Mouse (Mus musculus) midbrain, embryonic 16.5 days (tissue): ENCODE measurements at regions not wholly inside any gene's neighbourhood (a gene's known extent, or its start where the extent isn't known, plus 50 kb on each side); places are given as distances from the start of the nearest gene placed in this dataset.

Experiments
- ATAC-seq: fragments of 200-750 bp; cut with Nextera tagmentation; 2 replicates; pipeline ENCODE4 v1.8.0; 2017; ENCODE audit warnings: moderate TSS enrichment
- H3K27ac ChIP-seq: fragments of 300-500 bp; sonication (generic); 2 replicates; pipeline ENCODE4 v1.5.1; 2014; ENCODE audit warnings: mild to moderate bottlenecking, low read length, mixed read lengths
- H3K27me3 ChIP-seq: fragments of 300-500 bp; sonication (generic); 2 replicates; pipeline ENCODE4 v1.6.1; 2014; ENCODE audit warnings: low read depth, low read length, mixed read lengths; ENCODE audit not compliant: control insufficient read depth, insufficient read depth
- H3K36me3 ChIP-seq: fragments of 300-500 bp; sonication (generic); 2 replicates; pipeline ENCODE4 v1.6.1; 2014; ENCODE audit warnings: mild to moderate bottlenecking, low read length, moderate library complexity, mixed read lengths; ENCODE audit not compliant: control insufficient read depth, insufficient read depth
- H3K4me1 ChIP-seq: fragments of 300-500 bp; sonication (generic); 2 replicates; pipeline ENCODE4 v1.6.1; 2014; ENCODE audit warnings: mild to moderate bottlenecking, low read length, mixed read lengths; ENCODE audit not compliant: control insufficient read depth, insufficient read depth
- H3K4me2 ChIP-seq: fragments of 300-500 bp; sonication (generic); 2 replicates; pipeline ENCODE4 v1.6.1; 2014; ENCODE audit warnings: mild to moderate bottlenecking, low read length, mixed read lengths
- H3K4me3 ChIP-seq: fragments of 300-500 bp; sonication (generic); 2 replicates; pipeline ENCODE4 v1.5.1; 2014; ENCODE audit warnings: low read depth, mild to moderate bottlenecking, low read length, moderate library complexity, mixed read lengths
- H3K9ac ChIP-seq: fragments of 300-500 bp; sonication (generic); 2 replicates; pipeline ENCODE4 v1.6.1; 2014; ENCODE audit warnings: low read depth, low read length, mixed read lengths
- H3K9me3 ChIP-seq: fragments of 300-500 bp; sonication (generic); replicated peaks from 2 replicates; pipeline ENCODE4 v1.6.1; 2014; ENCODE audit warnings: mild to moderate bottlenecking, low read length, mixed read lengths; ENCODE audit not compliant: control insufficient read depth, poor library complexity, severe bottlenecking
- WGBS: fragments of 180-500 bp; shearing (Covaris S2); extraction: QIAGEN DNeasy Blood & Tissue Kit; methylation state at CpG from one replicate; pipeline ENCODE4 v1.1.7; 2014; 5-methylcytosine and 5-hydroxymethylcytosine counted together

DNA sequence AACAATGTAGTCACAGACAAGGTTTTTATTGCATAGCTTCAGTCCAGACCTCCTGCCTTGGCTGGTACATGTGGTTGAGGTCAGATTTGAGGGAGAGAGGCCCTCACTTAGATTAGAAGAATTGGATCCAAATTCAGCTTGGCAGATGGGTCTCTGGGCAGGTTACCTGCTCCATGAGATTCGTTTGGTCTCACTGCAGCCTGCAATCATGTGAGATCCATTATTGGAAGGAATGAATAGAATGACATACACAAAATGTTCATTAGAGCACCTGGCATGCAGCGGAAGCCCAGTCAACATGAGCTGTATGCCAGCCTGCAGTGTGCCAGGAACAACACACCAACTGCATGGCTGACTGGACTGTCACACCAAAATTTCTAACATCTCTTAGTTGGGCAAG is 750.3 kb downstream of the Nedd1 start:
- Histone ChIP-seq H3K36me3 (no peaks in the 10 kb centered on the region), H3K4me3 (no peak overlapping the region), H3K4me2 (no peak overlapping the region), H3K9ac (no peak overlapping the region), H3K27ac (no peak overlapping the region), H3K9me3 (no peaks in the 10 kb centered on the region), H3K4me1 (peaks cover 9% of the 10 kb centered on the region; the same call in 1 of the 2 replicates), H3K27me3 (no peaks in the 10 kb centered on the region)
- WGBS, result 79% methylated on average over 2 of the region's 2 CpGs
- ATAC-seq, result no peak

DNA sequence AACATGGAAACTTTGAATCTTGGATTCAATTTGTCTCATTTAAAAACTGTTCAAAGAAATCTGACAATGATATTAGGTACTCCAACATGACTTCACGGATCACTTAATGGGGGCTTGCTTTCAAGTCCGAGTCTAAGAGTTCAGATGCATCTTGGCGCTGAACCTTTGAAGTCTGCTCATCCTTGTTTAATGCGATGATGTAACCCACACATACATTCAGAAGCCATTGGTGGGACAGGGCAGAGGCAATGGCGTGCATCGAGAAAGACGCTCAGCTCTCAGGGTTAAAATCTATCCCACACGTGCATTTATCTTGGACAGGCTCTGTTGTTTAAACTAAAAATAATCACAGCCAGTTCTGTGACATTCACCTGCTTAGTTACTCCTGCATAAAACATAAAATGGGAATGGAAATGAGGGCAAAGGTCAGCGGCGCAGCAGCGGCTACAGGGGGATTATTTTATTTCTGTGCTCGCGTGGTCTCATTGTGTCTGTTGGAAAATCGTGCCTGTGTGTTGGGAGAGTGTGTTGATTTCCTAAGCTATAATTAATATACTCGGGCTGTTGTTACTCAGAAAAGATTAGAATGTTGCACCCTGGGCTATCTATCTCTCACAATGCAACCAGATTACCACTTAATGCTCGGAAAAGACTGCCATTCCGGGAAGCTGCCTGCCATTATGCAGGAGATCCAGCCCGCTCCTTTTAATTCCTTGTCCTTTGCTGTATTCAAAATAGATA is 754.5 kb downstream of the Nedd1 start:
- 30% methylated on average over 18 of the region's 18 CpGs for WGBS
- ATAC-seq, result 0 out of 2 replicates have a peak, but pooled peaks have one; percentile 11
- no peaks in the 10 kb centered on the region for H3K27me3 ChIP-seq
- no peak overlapping the region for H3K4me3 ChIP-seq
- no peaks in the 10 kb centered on the region for H3K36me3 ChIP-seq
- peaks cover 9% of the 10 kb centered on the region; the same call in 1 of the 2 replicates for H3K4me1 ChIP-seq
- no peaks in the 10 kb centered on the region for H3K9me3 ChIP-seq
- H3K27ac ChIP-seq, result peak overlapping the region; percentile 25
- peak overlapping the region; percentile 26; the same call in 1 of the 2 replicates for H3K4me2 ChIP-seq
- H3K9ac ChIP-seq, result peak overlapping the region; percentile 44

DNA sequence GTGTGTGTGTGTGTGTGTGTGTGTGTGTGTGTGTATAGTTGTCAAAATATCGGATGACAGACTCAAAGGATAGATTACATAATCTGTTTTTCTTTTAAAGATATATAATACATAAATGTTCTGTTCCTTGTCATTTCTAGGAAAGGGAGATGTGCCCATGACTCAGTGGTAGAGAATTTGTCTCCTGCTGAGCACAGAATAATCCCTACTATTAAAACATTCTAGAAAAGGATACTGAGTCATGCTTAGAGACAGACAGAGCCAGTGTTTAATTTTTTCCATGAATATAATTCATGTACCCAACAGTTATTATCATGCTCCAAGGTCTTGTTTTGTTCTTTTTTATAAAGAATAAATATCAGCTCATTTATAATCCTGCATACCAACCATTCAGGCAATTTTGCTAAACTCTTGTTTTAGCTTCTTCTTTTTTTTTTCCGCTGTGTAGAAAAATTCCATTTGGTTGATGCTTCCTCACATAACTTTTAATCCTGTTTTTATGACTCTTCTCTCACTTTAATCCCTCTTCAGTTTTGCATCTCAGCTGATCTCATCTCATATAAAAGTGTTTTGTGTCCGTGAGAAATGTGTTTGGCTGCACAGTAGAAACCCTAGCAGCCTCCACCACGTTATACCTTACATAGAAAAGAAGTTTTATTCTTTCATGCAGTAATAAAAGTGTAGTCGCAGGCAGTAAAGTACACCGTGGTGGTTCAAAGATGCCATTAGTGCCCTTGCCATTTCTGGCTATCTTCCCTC is 762.3 kb downstream of the Nedd1 start:
- Histone ChIP-seq H3K4me2 (no peak overlapping the region), H3K9ac (no peak overlapping the region), H3K27me3 (no peaks in the 10 kb centered on the region), H3K9me3 (no peaks in the 10 kb centered on the region), H3K36me3 (no peaks in the 10 kb centered on the region), H3K27ac (no peak overlapping the region), H3K4me1 (no peaks in the 10 kb centered on the region), H3K4me3 (no peak overlapping the region)
- WGBS, result 56% methylated on average over 6 of the region's 6 CpGs
- no peak for ATAC-seq

- Histone ChIP-seq H3K27ac (no peak overlapping the region), H3K4me2 (no peak overlapping the region), H3K9ac (no peak overlapping the region), H3K36me3 (no peaks in the 10 kb centered on the region), H3K4me3 (no peak overlapping the region), H3K4me1 (no peaks in the 10 kb centered on the region), H3K9me3 (no peaks in the 10 kb centered on the region), H3K27me3 (no peaks in the 10 kb centered on the region)
- ATAC-seq, result no peak
- 92% methylated on average over 1 of the region's 1 CpGs for WGBS
Observed at GRCm38 (mm10) chr10:91953078-91953477, 769.1 kb downstream of the Nedd1 start.

DNA sequence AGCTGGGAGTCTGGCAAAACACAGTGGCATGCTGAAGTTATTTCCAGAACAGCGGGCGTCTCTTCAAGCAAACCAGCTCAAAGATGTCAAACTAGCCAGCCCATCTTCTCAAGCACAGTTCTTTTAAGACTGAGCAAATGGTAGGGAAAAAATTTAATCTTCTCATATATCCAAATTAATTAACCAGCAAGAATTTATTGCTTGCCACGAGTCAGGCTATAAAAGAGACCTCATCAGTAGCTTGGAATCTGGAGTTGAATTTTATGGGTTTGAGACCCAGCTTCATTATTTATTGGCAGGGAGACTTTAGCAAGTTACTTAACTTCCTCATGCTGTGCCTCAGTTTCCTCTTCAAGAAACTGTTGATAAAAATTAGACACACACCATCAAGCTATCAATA is 742.5 kb upstream of the Tmpo start:
- Histone ChIP-seq H3K4me2 (no peak overlapping the region), H3K9ac (no peak overlapping the region), H3K27me3 (no peaks in the 10 kb centered on the region), H3K27ac (no peak overlapping the region), H3K4me3 (no peak overlapping the region), H3K4me1 (no peaks in the 10 kb centered on the region), H3K36me3 (no peaks in the 10 kb centered on the region), H3K9me3 (no peaks in the 10 kb centered on the region)
- WGBS, result 78% methylated on average over 3 of the region's 3 CpGs
- no peak for ATAC-seq

DNA sequence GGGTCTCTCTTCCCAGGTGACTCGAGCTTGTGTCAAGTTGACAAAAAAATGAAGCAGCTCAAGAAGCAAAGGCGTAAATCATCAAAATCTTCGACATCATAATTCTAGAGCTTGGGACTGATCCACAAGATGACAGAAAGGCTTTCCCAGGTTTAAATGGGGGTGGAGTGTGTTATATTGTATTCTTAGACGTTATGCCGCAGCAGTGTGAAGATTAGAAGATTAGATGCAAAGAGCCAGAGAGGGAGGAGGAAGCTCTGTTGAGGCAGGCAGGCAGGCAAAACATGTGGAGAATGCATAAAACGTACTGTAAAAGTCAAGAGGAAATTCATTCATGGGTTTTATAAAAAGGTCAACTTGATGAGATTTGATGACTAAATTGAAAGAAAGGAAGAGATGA is 708.7 kb upstream of the Tmpo start:
- WGBS, result 83% methylated on average over 6 of the region's 6 CpGs
- no peak overlapping the region for H3K9ac ChIP-seq
- no peaks in the 10 kb centered on the region for H3K36me3 ChIP-seq
- no peaks in the 10 kb centered on the region for H3K9me3 ChIP-seq
- H3K4me2 ChIP-seq, result no peak overlapping the region
- H3K27me3 ChIP-seq, result no peaks in the 10 kb centered on the region
- no peak overlapping the region for H3K27ac ChIP-seq
- H3K4me3 ChIP-seq, result no peak overlapping the region
- no peaks in the 10 kb centered on the region for H3K4me1 ChIP-seq
- no peak for ATAC-seq

DNA sequence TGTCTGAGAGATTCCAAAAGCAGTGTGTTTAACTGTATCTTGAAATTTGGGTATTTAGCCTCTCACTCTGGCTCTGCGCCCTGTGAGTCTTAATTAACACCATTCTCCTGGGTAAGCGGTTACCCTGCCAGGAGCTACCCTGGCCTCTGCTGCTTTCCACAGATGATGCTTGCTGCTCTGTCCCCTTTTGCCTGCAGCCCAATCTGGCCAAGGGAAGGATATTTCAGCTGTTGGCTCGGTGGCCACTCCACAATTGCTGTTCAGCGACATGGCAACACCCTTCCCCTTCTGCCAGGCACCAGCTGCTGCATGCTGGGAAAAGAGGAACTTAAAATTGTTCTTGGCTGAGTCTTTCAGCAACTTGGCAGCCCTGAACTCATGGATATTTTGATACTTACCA is 707.4 kb upstream of the Tmpo start:
- no peaks in the 10 kb centered on the region for H3K4me1 ChIP-seq
- 70% methylated on average over 4 of the region's 4 CpGs for WGBS
- H3K27me3 ChIP-seq, result no peaks in the 10 kb centered on the region
- no peak overlapping the region for H3K9ac ChIP-seq
- H3K4me2 ChIP-seq, result no peak overlapping the region
- no peaks in the 10 kb centered on the region for H3K36me3 ChIP-seq
- no peaks in the 10 kb centered on the region for H3K9me3 ChIP-seq
- 0 out of 2 replicates have a peak overlapping the region, but pooled peaks have one; percentile 11 for H3K27ac ChIP-seq
- H3K4me3 ChIP-seq, result no peak overlapping the region
- no peak for ATAC-seq

GRCm38 (mm10) chr10:91883155-91883554 is 702.0 kb upstream of the Tmpo start:
- Histone ChIP-seq H3K27me3 (no peaks in the 10 kb centered on the region), H3K4me2 (no peak overlapping the region), H3K27ac (no peak overlapping the region), H3K4me3 (no peak overlapping the region), H3K9ac (no peak overlapping the region), H3K36me3 (no peaks in the 10 kb centered on the region), H3K9me3 (no peaks in the 10 kb centered on the region), H3K4me1 (peaks cover 7% of the 10 kb centered on the region)
- ATAC-seq, result no peak
- WGBS, result 71% methylated on average over 5 of the region's 5 CpGs

- Histone ChIP-seq H3K4me2 (no peak overlapping the region), H3K27ac (no peak overlapping the region), H3K9ac (no peak overlapping the region), H3K9me3 (no peaks in the 10 kb centered on the region), H3K36me3 (no peaks in the 10 kb centered on the region), H3K4me3 (no peak overlapping the region), H3K27me3 (no peaks in the 10 kb centered on the region), H3K4me1 (peaks cover 7% of the 10 kb centered on the region)
- ATAC-seq, result no peak
- 70% methylated on average over 4 of the region's 4 CpGs for WGBS
Observed at GRCm38 (mm10) chr10:91882481-91882880, 701.4 kb upstream of the Tmpo start.
